Mouse (Mus musculus): ENCODE measurements around the gene Dpf2. TPM values are rescaled to one million over a fixed set of nuclear protein-coding genes. Genes with fewer than 3 reads are reported as not detected.
A peak's percentile ranks its signal among the peaks of the same experiment; 100 is the strongest.

Gene Dpf2
- total and polyA plus RNA-seq, 2 experiments: 10.3 to 40.0 TPM

DNA sequence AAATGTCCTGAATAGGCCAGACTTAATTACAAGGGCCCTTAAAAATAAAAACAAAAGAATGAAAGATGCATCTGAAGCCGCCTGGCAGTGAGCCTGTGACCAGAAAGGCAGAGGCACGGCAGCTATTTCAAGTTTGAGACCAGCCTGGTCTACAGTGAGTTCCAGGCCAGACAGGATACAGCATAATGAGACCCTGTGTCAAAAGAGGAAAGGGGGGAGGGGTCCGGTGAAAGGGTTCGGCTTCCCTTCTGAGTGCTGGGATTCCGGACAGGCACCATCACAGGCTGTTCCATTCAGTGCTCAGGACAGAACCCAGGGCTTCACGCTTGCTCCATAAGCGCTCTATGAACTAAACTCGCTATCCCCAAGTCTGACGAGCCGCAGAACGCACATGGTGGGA, 14.2 kb upstream of the Dpf2 start:
- TF ChIP-seq POLR2A (IDR thresholded peaks at IDR 0.05; ENCODE audit: extremely low read depth, insufficient read depth, low read length) (no peak), CTCF (IDR thresholded peaks at IDR 0.05; ENCODE audit: low read depth, low read length) (no peak)
- H3K27ac ChIP-seq (replicated peaks; ENCODE audit: insufficient read depth, low read depth, low read length): no peak overlapping the region
- no peak overlapping the region for H3K4me3 ChIP-seq (ENCODE audit: insufficient read depth, low read depth, low read length)
- no peaks in the 10 kb centered on the region for H3K79me2 ChIP-seq (ENCODE audit: control insufficient read depth, insufficient read depth, low read length)
- no peaks in the 10 kb centered on the region for H3K27me3 ChIP-seq (ENCODE audit: control insufficient read depth, insufficient read depth, low read length)
- no peaks in the 10 kb centered on the region for H3K36me3 ChIP-seq (ENCODE audit: control insufficient read depth, insufficient read depth, low read length)
- no peak overlapping the region for H3K9ac ChIP-seq (ENCODE audit: low read depth, low read length)
- 0 out of 2 replicates have a peak, but pooled peaks cover 3% of the 10 kb centered on the region for H3K4me1 ChIP-seq (ENCODE audit: control insufficient read depth, insufficient read depth, low read length)
- no peak for DNase-seq (ENCODE audit: extremely low read depth, low read depth, low spot score)
- WGBS: 81% methylated on average over 11 of the region's 11 CpGs

DNA sequence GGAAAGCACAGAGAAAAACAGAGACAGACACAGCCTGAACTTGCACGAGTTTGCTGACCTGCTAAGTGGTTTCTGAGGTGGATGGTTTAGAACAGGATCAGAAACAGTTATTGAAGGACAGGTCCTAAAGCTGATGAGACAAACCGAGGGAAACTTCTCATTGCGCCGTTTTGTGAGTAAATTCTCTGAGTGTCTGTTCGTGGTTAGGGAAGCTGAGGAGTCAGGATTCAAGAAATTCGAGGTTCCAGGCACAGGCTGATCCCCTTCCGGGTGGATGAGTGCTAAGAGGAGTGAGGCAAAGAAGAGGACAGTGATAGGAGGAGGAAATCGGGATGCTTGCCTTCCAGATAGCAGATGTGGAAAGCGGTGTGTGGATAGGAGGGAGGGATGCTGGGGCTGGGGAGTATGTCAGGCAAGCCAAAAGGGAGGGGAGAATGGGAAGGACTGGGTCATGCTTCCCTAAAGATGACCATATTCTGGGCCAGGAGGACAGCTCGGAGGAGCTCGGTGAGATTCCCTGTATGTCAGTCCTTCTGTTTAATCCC, 12.6 kb upstream of the Dpf2 start:
- peak overlapping the region; percentile 30 for H3K4me3 ChIP-seq (ENCODE audit: insufficient read depth, low read depth, low read length)
- H3K27me3 ChIP-seq (ENCODE audit: control insufficient read depth, insufficient read depth, low read length): no peaks in the 10 kb centered on the region
- H3K79me2 ChIP-seq (ENCODE audit: control insufficient read depth, insufficient read depth, low read length): peaks cover 2% of the 10 kb centered on the region; the same call in 1 of the 2 replicates
- 0 out of 2 replicates have a peak, but pooled peaks cover 3% of the 10 kb centered on the region for H3K4me1 ChIP-seq (ENCODE audit: control insufficient read depth, insufficient read depth, low read length)
- no peak for DNase-seq (ENCODE audit: extremely low read depth, low read depth, low spot score)
- no peaks in the 10 kb centered on the region for H3K36me3 ChIP-seq (ENCODE audit: control insufficient read depth, insufficient read depth, low read length)
- WGBS: 36% methylated on average over 11 of the region's 11 CpGs
- H3K9ac ChIP-seq (ENCODE audit: low read depth, low read length): no peak overlapping the region; the same call in 1 of the 2 replicates
- peak overlapping the region; percentile 43 for H3K27ac ChIP-seq (replicated peaks; ENCODE audit: insufficient read depth, low read depth, low read length)
- TF ChIP-seq POLR2A (IDR thresholded peaks at IDR 0.05; ENCODE audit: extremely low read depth, insufficient read depth, low read length) (no peak), CTCF (IDR thresholded peaks at IDR 0.05; ENCODE audit: low read depth, low read length) (no peak)

DNA sequence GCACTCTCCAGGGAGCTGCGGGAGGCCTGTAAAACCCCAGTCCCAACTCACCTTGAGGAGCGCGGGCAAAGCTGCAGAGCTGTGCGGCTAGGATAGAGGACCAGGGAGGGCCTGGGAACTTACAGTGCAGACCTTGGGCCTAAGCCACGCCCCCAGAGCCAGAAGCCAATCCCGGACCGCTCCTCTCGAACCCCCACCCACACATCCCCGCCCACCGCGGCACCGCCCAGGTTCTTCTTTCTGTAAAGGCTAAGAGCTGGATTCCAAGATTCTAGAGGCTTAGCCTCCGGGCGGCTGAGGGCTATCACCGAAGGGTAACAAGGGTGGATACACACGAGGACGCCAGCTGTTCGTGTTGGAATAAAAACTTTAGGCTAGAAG, 11.9 kb upstream of the Dpf2 start, which contains the start of gene Cdc42ep2:
Gene Cdc42ep2, minus strand, starts transcription at position 104 of the 381 bp plus-strand sequence.
- H3K9ac ChIP-seq (ENCODE audit: low read depth, low read length): peak within 1 kb of the TSS; percentile 61
- under 1% methylated on average over 18 of the region's 18 CpGs for WGBS
- peak; percentile 83 for DNase-seq (ENCODE audit: extremely low read depth, low read depth, low spot score)
- H3K27ac ChIP-seq (replicated peaks; ENCODE audit: insufficient read depth, low read depth, low read length): peak within 1 kb of the TSS; percentile 69
- peak within 1 kb of the TSS; percentile 73 for H3K4me3 ChIP-seq (ENCODE audit: insufficient read depth, low read depth, low read length)
- H3K79me2 ChIP-seq (ENCODE audit: control insufficient read depth, insufficient read depth, low read length): peaks cover 3% of the 10 kb centered on the region; the same call in 1 of the 2 replicates
- peak; percentile 69 for TF ChIP-seq POLR2A (IDR thresholded peaks at IDR 0.05; ENCODE audit: extremely low read depth, insufficient read depth, low read length)
- TF ChIP-seq CTCF (IDR thresholded peaks at IDR 0.05; ENCODE audit: low read depth, low read length): no peak
- H3K4me1 ChIP-seq (ENCODE audit: control insufficient read depth, insufficient read depth, low read length): 0 out of 2 replicates have a peak, but pooled peaks cover 3% of the 10 kb centered on the region
- no peaks in the 10 kb centered on the region for H3K36me3 ChIP-seq (ENCODE audit: control insufficient read depth, insufficient read depth, low read length)
- H3K27me3 ChIP-seq (ENCODE audit: control insufficient read depth, insufficient read depth, low read length): no peaks in the 10 kb centered on the region

DNA sequence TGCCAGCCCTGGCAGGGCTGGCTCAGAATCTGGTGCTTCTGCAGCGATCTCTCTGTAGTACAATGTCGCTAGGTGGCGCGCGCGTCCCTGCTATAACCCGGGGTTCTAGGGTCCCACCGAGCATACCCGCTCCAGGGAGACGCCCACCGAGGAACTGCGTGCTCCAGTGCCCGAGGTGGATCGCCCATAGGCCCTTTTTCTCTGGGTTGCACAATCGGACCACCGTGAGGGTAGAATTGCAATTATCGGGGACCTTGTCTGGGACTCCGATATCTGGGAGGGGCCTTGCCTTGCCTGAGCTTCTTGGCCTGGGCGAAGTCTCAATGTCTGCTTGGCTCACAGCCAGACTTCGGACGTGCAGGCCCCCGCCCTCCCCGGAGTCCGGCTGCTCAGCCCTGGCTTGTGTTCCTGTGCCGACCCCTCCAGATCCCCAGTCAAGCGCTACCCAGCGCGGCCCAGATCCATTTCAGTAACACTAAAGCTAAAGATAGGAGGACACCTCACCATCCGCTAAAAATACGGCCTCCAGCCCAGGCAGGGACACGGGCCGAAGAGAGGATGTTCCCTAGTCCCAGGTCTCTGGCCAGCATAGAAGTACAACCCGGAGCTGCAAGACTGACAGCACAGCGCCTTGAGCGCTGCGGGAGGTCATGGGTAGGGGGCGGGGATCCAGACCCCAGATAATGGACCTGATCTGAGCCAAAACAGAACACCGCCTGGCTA, 11.3 kb upstream of the Dpf2 start:
- Histone ChIP-seq H3K79me2 (ENCODE audit: control insufficient read depth, insufficient read depth, low read length) (peaks cover 3% of the 10 kb centered on the region; the same call in 1 of the 2 replicates), H3K27me3 (ENCODE audit: control insufficient read depth, insufficient read depth, low read length) (no peaks in the 10 kb centered on the region), H3K36me3 (ENCODE audit: control insufficient read depth, insufficient read depth, low read length) (no peaks in the 10 kb centered on the region), H3K9ac (ENCODE audit: low read depth, low read length) (peak overlapping the region; percentile 61), H3K27ac (replicated peaks; ENCODE audit: insufficient read depth, low read depth, low read length) (peak overlapping the region; percentile 69), H3K4me1 (ENCODE audit: control insufficient read depth, insufficient read depth, low read length) (0 out of 2 replicates have a peak, but pooled peaks cover 3% of the 10 kb centered on the region), H3K4me3 (ENCODE audit: insufficient read depth, low read depth, low read length) (peak overlapping the region; percentile 73)
- WGBS: under 1% methylated on average over 38 of the region's 38 CpGs
- TF ChIP-seq POLR2A (IDR thresholded peaks at IDR 0.05; ENCODE audit: extremely low read depth, insufficient read depth, low read length): no peak
- TF ChIP-seq CTCF (IDR thresholded peaks at IDR 0.05; ENCODE audit: low read depth, low read length): peak; percentile 83
- DNase-seq (ENCODE audit: extremely low read depth, low read depth, low spot score): peak; percentile 39

DNA sequence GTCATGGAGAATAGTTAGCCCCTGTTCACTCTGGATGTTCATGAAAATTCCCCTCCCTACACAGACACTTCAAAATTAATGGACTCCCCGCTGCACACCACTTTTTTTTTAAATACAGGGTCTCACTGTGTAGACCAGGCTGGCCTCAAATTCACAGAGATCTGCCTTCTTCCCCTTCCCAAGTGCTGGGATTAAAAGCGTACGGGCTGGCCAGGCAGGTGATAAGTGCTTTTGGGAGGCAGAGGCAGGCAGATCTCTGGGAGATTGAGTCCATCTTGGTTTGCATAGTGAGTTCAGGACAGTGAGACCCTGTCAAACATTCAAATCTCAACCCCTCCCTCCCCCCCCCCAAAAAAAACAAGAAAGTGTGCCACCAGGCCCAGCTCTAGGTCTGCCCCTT, 10.2 kb upstream of the Dpf2 start:
- Histone ChIP-seq H3K27ac (replicated peaks; ENCODE audit: insufficient read depth, low read depth, low read length) (peak overlapping the region; percentile 20; the same call in 1 of the 2 replicates), H3K27me3 (ENCODE audit: control insufficient read depth, insufficient read depth, low read length) (no peaks in the 10 kb centered on the region), H3K9ac (ENCODE audit: low read depth, low read length) (no peak overlapping the region), H3K79me2 (ENCODE audit: control insufficient read depth, insufficient read depth, low read length) (peaks cover 3% of the 10 kb centered on the region; the same call in 1 of the 2 replicates), H3K4me1 (ENCODE audit: control insufficient read depth, insufficient read depth, low read length) (no peaks in the 10 kb centered on the region), H3K36me3 (ENCODE audit: control insufficient read depth, insufficient read depth, low read length) (no peaks in the 10 kb centered on the region), H3K4me3 (ENCODE audit: insufficient read depth, low read depth, low read length) (no peak overlapping the region; the same call in 1 of the 2 replicates)
- no peak for DNase-seq (ENCODE audit: extremely low read depth, low read depth, low spot score)
- no peak for TF ChIP-seq CTCF (IDR thresholded peaks at IDR 0.05; ENCODE audit: low read depth, low read length)
- no peak for TF ChIP-seq POLR2A (IDR thresholded peaks at IDR 0.05; ENCODE audit: extremely low read depth, insufficient read depth, low read length)
- WGBS: 78% methylated on average over 3 of the region's 3 CpGs
